Mouse (Mus musculus) liver, embryonic 14.5 days (tissue): ENCODE data around the gene Actr10. TPM values are rescaled to one million over a fixed set of nuclear protein-coding genes. Genes with fewer than 3 reads are reported as not detected.
A peak's percentile ranks its signal among the peaks of the same experiment; 100 is the strongest.

ENCODE experiments used
- ATAC-seq: fragments of 200-750 bp; cut with Nextera tagmentation; 2 replicates; pipeline ENCODE4 v1.8.0; 2017; ENCODE audit warnings: moderate number of reproducible peaks, mild to moderate bottlenecking, moderate library complexity; ENCODE audit not compliant: insufficient read depth
- DNase-seq, 3 experiments: peaks; one replicate each; pipeline ENCODE4 v3.0.0-alpha.2; 2012 to 2013; ENCODE audit warnings: low read depth in 3 of 3, low spot score in 3 of 3
- H3K27ac ChIP-seq: fragments of 300-500 bp; sonication (generic); 2 replicates; pipeline ENCODE4 v1.5.1; 2014; ENCODE audit warnings: moderate library complexity, mild to moderate bottlenecking, control low read depth, inconsistent platforms
- H3K27me3 ChIP-seq: fragments of 300-500 bp; sonication (generic); 2 replicates; pipeline ENCODE4 v1.6.1; 2014; ENCODE audit warnings: mild to moderate bottlenecking, low read length, moderate library complexity; ENCODE audit not compliant: control insufficient read depth, insufficient read depth
- H3K36me3 ChIP-seq: fragments of 300-500 bp; sonication (generic); replicated peaks from 2 replicates; pipeline ENCODE4 v1.6.1; 2014; ENCODE audit warnings: low read depth; ENCODE audit not compliant: control insufficient read depth, insufficient read depth
- H3K4me1 ChIP-seq, 2 experiments: fragments of 200-500 bp in 1 of 2; fragments of 300-500 bp in 1 of 2; sonication (generic) in 1 of 2; replicated peaks; 2 replicates each; pipeline ENCODE4 v1.6.1; 2012 to 2014; ENCODE audit warnings: antibody characterized with exemption in 1 of 2, inconsistent platforms in 1 of 2, low read length in 1 of 2; ENCODE audit not compliant: control insufficient read depth in 2 of 2, insufficient read depth in 2 of 2
- H3K4me2 ChIP-seq: fragments of 300-500 bp; sonication (generic); 2 replicates; pipeline ENCODE4 v1.6.1; 2014; ENCODE audit warnings: low read depth, mild to moderate bottlenecking, control low read depth, moderate library complexity
- H3K4me3 ChIP-seq, 2 experiments: fragments of 200-500 bp in 1 of 2; fragments of 300-500 bp in 1 of 2; sonication (generic) in 1 of 2; 2 replicates each; pipeline ENCODE4 v1.5.1; 2012 to 2014; ENCODE audit warnings: low read depth in 2 of 2, low read length in 2 of 2, mild to moderate bottlenecking in 2 of 2, control low read depth in 1 of 2, inconsistent platforms in 1 of 2, moderate library complexity in 1 of 2; ENCODE audit not compliant: insufficient read depth in 1 of 2
- H3K9ac ChIP-seq: fragments of 300-500 bp; sonication (generic); replicated peaks from 2 replicates; pipeline ENCODE4 v1.6.1; 2014; ENCODE audit warnings: mild to moderate bottlenecking, control low read depth, moderate library complexity
- H3K9me3 ChIP-seq: fragments of 300-500 bp; sonication (generic); 2 replicates; pipeline ENCODE4 v1.6.1; 2016; ENCODE audit warnings: low read length, mixed read lengths; ENCODE audit not compliant: control insufficient read depth
- CTCF ChIP-seq: IDR thresholded peaks from 2 replicates; pipeline ENCODE4 v1.5.1; 2016; ENCODE audit warnings: antibody characterized with exemption, low read depth, control low read depth
- EP300 ChIP-seq: IDR thresholded peaks from 2 replicates; pipeline ENCODE4 v1.6.1; 2016; ENCODE audit warnings: antibody characterized with exemption, low read depth
- WGBS: fragments of 180-500 bp; shearing (Covaris S2); extraction: QIAGEN DNeasy Blood & Tissue Kit; methylation state at CpG from one replicate; pipeline ENCODE4 v1.1.7; 2014; ENCODE audit not compliant: insufficient replicate concordance; 5-methylcytosine and 5-hydroxymethylcytosine counted together
- polyA plus RNA-seq, 2 experiments: library from polyadenylated mRNA; depleted of rRNA in 1 of 2; stranded (reverse) in 1 of 2; unstranded in 1 of 2; fragments of >200 nt; fragmentation: Nextera tagmentation in 1 of 2; extraction: Ambion mirVana in 1 of 2; gene quantifications; 2 replicates each; pipeline versions ENCODE4 v1.2.1 to v1.2.3; 2012 to 2014

Gene Actr10
- polyA plus RNA-seq, 2 experiments, result 20.1 to 127 TPM

DNA sequence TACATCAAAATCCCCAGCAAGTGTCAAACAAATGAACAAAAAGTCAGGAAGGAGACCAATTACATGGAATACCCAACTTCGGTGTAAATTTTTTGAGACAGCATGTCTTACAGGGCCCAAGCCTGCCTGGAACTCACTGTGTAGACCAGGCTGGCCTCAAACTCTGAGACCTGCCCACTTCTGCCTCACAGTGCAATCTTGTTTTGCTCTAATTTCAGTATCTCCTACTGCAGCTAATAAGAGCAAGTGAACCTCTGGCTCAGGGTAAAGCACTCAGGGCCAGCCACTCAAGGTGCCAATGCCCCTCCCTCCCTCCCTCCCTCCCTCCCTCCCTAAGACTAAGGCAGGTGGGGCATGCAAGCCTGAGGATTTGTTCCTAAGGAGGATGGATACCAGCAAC, 62.7 kb downstream of the Actr10 start:
- H3K36me3 ChIP-seq, result peaks cover 27% of the 10 kb centered on the region
- WGBS, result 65% methylated on average over 1 of the region's 1 CpGs

DNA sequence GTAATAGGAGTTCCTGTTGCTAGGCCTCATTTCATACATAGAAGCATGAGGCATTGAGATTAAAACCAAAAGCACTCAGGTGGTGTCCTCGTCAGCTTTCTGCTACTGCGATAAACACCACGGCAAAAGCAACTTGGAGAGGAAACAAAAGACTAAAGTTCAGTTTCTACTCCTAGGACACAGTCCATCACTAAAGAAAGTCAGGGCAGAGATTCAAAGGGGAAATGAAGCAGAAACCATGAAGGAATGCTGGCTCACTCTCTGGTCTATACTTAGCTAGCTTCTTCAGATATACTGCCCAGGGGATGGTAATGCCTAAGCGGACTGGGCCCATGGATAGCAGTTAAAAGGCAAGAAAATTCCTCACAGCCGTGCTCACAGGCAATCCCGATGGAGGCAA, 63.8 kb downstream of the Actr10 start:
- TF ChIP-seq CTCF (no peak), EP300 (no peak)
- H3K27ac ChIP-seq, result no peak overlapping the region
- H3K4me1 ChIP-seq, result no peaks in the 10 kb centered on the region; a peak in 2 of 4 replicates
- no peak overlapping the region for H3K9ac ChIP-seq
- DNase-seq (no peak), ATAC-seq (no peak)
- H3K9me3 ChIP-seq, result no peaks in the 10 kb centered on the region
- peaks cover 30% of the 10 kb centered on the region for H3K36me3 ChIP-seq
- H3K4me3 ChIP-seq, result no peak overlapping the region
- WGBS, result 82% methylated on average over 6 of the region's 6 CpGs
- H3K4me2 ChIP-seq, result no peak overlapping the region
- H3K27me3 ChIP-seq, result no peaks in the 10 kb centered on the region

More for the DNA sequence above, 62.7 kb downstream of the Actr10 start:
- H3K4me1 ChIP-seq, result no peaks in the 10 kb centered on the region; a peak in 2 of 4 replicates
- DNase-seq (no peak), ATAC-seq (no peak)
- no peak overlapping the region for H3K4me3 ChIP-seq
- no peak overlapping the region for H3K9ac ChIP-seq
- TF ChIP-seq EP300 (no peak), CTCF (no peak)
- no peak overlapping the region for H3K27ac ChIP-seq
- no peaks in the 10 kb centered on the region for H3K27me3 ChIP-seq
- no peaks in the 10 kb centered on the region for H3K9me3 ChIP-seq
- no peak overlapping the region for H3K4me2 ChIP-seq

DNA sequence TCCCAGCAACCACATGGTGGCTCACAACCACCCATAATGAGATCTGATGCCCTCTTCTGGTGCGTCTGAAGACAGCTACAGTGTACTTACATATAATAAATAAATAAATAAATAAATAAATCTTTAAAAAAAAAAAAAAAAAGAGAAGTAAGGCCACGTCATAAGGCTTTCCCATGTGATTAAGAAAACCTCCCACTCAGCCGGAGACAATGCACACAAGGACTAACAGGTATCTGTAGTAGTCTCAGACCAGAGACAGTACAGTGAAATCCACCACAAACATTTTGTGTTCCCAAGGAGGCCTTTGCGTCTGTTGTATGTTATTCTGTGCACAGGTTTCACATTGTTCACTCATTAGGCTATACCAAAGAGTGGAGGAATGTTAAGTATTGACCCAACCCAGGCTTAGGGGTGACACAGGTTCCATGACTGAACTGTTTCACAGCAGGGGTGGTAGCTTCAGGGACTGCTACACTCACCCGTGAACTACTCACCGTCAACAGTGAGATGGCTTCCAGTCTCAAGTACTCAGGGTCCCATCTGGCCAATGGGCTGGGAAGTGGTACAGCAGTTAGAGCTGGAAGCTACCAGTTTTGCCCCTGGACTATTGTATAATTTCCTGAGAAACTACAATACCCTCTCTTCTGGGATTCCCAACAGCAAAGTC, 66.2 kb downstream of the Actr10 start:
- Histone ChIP-seq H3K9ac (no peak overlapping the region), H3K27ac (no peak overlapping the region), H3K36me3 (peaks cover 42% of the 10 kb centered on the region), H3K4me2 (no peak overlapping the region), H3K4me3 (no peak overlapping the region), H3K27me3 (no peaks in the 10 kb centered on the region), H3K4me1 (no peaks in the 10 kb centered on the region; a peak in 2 of 4 replicates), H3K9me3 (no peaks in the 10 kb centered on the region)
- ATAC-seq, result no peak
- no peak for DNase-seq
- no peak for TF ChIP-seq EP300
- TF ChIP-seq CTCF, result no peak
- 71% methylated on average over 5 of the region's 6 CpGs for WGBS

- Histone ChIP-seq H3K9ac (no peak overlapping the region), H3K27ac (no peak overlapping the region), H3K4me1 (no peaks in the 10 kb centered on the region), H3K4me3 (no peak overlapping the region), H3K36me3 (peaks cover 50% of the 10 kb centered on the region), H3K27me3 (no peaks in the 10 kb centered on the region), H3K4me2 (no peak overlapping the region), H3K9me3 (no peaks in the 10 kb centered on the region)
- DNase-seq, result no peak
- 66% methylated on average over 6 of the region's 6 CpGs for WGBS
- no peak for ATAC-seq
- no peak for TF ChIP-seq CTCF
- TF ChIP-seq EP300, result no peak
Measured at GRCm38 (mm10) chr12:71006141-71006540, 68.5 kb downstream of the Actr10 start.

GRCm38 (mm10) chr12:71006901-71007300, 69.2 kb downstream of the Actr10 start:
- H3K4me3 ChIP-seq, result no peak overlapping the region
- ATAC-seq, result peak; percentile 31; the same call in 1 of the 2 replicates
- H3K36me3 ChIP-seq, result peaks cover 50% of the 10 kb centered on the region
- 68% methylated on average over 7 of the region's 7 CpGs for WGBS
- no peak overlapping the region for H3K4me2 ChIP-seq
- H3K9me3 ChIP-seq, result no peaks in the 10 kb centered on the region
- no peak overlapping the region for H3K27ac ChIP-seq
- H3K9ac ChIP-seq, result no peak overlapping the region
- no peaks in the 10 kb centered on the region for H3K27me3 ChIP-seq
- DNase-seq, result no peak
- TF ChIP-seq EP300 (no peak), CTCF (no peak)
- no peaks in the 10 kb centered on the region for H3K4me1 ChIP-seq
